Mouse (Mus musculus) neural tube, embryonic 12.5 days (tissue): ENCODE results near the gene Kcnma1. TPM values are rescaled to one million over a fixed set of nuclear protein-coding genes. Genes with fewer than 3 reads are reported as not detected.

ENCODE experiments used
- ATAC-seq: fragments of 200-750 bp; cut with Nextera tagmentation; 2 replicates; pipeline ENCODE4 v1.8.0; 2017; ENCODE audit warnings: low read depth, mild to moderate bottlenecking, moderate TSS enrichment, moderate library complexity; ENCODE audit not compliant: low FRiP score
- H3K27ac ChIP-seq: fragments of 300-500 bp; sonication (generic); 2 replicates; pipeline ENCODE4 v1.5.1; 2016
- H3K27me3 ChIP-seq: fragments of 300-500 bp; sonication (generic); replicated peaks from 2 replicates; pipeline ENCODE4 v1.6.1; 2016; ENCODE audit warnings: mild to moderate bottlenecking
- H3K36me3 ChIP-seq: fragments of 300-500 bp; sonication (generic); 2 replicates; pipeline ENCODE4 v1.6.1; 2016; ENCODE audit warnings: mild to moderate bottlenecking
- H3K4me1 ChIP-seq: fragments of 300-500 bp; sonication (generic); 2 replicates; pipeline ENCODE4 v1.6.1; 2016
- H3K4me2 ChIP-seq: fragments of 300-500 bp; sonication (generic); replicated peaks from 2 replicates; pipeline ENCODE4 v1.6.1; 2016; ENCODE audit warnings: mild to moderate bottlenecking
- H3K4me3 ChIP-seq: fragments of 300-500 bp; sonication (generic); 2 replicates; pipeline ENCODE4 v1.5.1; 2016
- H3K9ac ChIP-seq: fragments of 300-500 bp; sonication (generic); 2 replicates; pipeline ENCODE4 v1.6.1; 2016; ENCODE audit warnings: mild to moderate bottlenecking
- H3K9me3 ChIP-seq: fragments of 300-500 bp; sonication (generic); 2 replicates; pipeline ENCODE4 v1.6.1; 2016; ENCODE audit warnings: mild to moderate bottlenecking
- WGBS: fragments of 180-500 bp; shearing (Covaris S2); methylation state at CpG from one replicate; pipeline ENCODE4 v1.1.7; 2016; 5-methylcytosine and 5-hydroxymethylcytosine counted together
- polyA plus RNA-seq: library from polyadenylated mRNA; unstranded; fragments of >200 nt; fragmentation: Nextera tagmentation; extraction: Ambion mirVana; gene quantifications from 2 replicates; pipeline ENCODE4 v1.2.1, GENCODE M21; 2016

Gene Kcnma1
- polyA plus RNA-seq, 1 experiment from 2014 or later, result 6.5 TPM

DNA sequence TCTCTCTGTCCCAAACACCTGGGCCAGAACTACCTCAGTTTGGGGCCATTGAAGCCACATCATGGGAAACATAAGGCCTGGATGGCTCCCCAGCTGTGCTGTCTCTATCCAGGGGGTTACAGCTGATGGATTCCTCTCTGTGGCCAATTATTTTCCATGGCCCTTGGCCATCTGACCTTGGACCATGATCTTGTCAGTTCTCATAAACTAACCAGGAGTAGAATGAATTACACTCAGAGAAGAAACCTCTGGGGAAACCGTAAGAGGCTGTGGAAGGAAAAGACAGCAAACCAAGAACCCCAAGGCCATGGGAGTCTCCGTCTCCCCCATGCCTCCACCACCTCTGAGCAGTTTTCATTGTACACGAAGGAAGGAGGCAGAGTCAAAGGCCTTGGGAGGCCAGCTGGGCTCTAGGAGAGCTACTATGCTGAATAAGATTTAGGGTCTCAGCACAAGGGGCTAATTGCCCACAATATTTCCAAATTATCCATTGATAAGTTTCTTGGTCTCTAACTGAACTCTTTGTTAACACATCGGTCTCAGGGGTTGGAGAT is 491.6 kb downstream of the Kcnma1 start:
- ATAC-seq, result no peak
- Histone ChIP-seq H3K27me3 (no peaks in the 10 kb centered on the region), H3K36me3 (no peaks in the 10 kb centered on the region), H3K9me3 (no peaks in the 10 kb centered on the region), H3K9ac (no peak overlapping the region), H3K4me2 (no peak overlapping the region), H3K27ac (no peak overlapping the region), H3K4me1 (0 out of 2 replicates have a peak, but pooled peaks cover 3% of the 10 kb centered on the region), H3K4me3 (no peak overlapping the region)
- 67% methylated on average over 4 of the region's 4 CpGs for WGBS

DNA sequence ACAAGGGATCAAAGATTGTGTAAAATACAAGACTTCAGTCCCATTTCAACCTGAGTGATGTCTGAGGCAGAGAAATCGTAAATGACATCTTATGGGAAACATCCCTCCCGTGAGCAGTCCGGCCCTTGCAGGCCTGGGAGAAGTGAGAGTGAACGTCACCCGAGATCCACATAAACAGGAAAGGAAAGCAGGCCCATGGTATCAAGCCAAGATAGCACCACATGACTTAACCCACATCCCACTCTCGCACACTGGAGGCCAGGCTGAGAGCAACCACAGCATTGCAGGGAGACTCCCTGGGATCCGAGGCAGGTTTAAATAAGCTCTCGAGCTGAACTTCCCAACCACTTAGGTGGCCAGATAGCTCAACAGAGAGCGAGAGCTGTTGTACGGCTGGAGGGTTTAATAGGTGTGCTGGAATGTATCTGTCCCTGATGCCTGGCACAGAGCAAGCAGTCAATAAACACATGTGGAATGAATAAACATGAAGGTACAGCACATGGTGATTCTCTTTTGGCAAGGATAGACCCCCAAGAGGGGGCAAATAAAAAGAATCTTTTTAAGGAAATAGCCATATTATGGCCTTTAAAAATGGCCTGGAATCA is 493.1 kb downstream of the Kcnma1 start:
- H3K9me3 ChIP-seq, result no peaks in the 10 kb centered on the region
- H3K9ac ChIP-seq, result no peak overlapping the region
- no peak for ATAC-seq
- no peaks in the 10 kb centered on the region for H3K36me3 ChIP-seq
- H3K27me3 ChIP-seq, result no peaks in the 10 kb centered on the region
- H3K4me2 ChIP-seq, result no peak overlapping the region
- WGBS, result 75% methylated on average over 10 of the region's 10 CpGs
- no peak overlapping the region for H3K27ac ChIP-seq
- H3K4me1 ChIP-seq, result 0 out of 2 replicates have a peak, but pooled peaks cover 3% of the 10 kb centered on the region
- no peak overlapping the region for H3K4me3 ChIP-seq

DNA sequence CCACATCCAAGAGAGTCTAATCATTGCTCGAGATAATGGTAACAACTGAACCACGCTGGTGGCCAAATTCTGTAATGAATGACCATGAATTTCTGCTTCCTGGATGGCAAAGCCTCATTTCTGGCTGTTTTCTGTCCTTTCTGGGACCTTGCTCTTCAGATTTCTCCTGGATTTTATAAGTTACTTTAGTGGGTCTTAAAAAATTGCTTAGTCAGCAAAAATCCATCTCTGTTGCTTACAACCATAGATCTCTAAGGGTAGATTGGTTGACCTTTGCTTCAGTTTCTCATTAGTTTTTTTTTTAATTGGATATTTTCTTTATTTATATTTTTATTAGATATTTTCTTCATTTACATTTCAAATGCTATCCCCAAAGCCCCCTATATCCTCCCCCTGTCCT is 496.9 kb downstream of the Kcnma1 start:
- no peak overlapping the region for H3K27ac ChIP-seq
- no peak overlapping the region for H3K4me3 ChIP-seq
- no peak overlapping the region for H3K9ac ChIP-seq
- 88% methylated on average over 2 of the region's 2 CpGs for WGBS
- ATAC-seq, result no peak
- no peaks in the 10 kb centered on the region for H3K9me3 ChIP-seq
- H3K27me3 ChIP-seq, result no peaks in the 10 kb centered on the region
- no peaks in the 10 kb centered on the region for H3K36me3 ChIP-seq
- no peaks in the 10 kb centered on the region for H3K4me1 ChIP-seq
- H3K4me2 ChIP-seq, result no peak overlapping the region

DNA sequence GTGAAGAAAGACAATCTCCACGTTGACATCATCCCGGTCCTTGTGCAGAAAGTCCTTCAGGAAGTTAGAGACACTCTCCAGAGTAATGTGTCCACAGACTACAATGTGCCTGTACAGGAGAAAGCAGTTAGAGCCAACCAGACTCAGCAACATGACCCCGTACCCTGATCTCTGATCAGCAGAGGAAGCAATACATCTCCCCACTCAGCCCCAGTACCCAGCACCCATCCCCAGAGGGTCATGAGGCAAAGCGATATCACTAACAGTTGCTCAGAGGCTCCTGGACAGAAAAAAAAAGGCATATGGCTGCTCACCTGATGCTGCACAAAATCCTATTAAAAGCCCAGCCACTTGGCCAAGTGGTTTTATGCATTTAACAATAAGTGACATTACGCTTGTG is 504.5 kb downstream of the Kcnma1 start:
- 81% methylated on average over 5 of the region's 5 CpGs for WGBS
- no peak for ATAC-seq
- no peaks in the 10 kb centered on the region for H3K9me3 ChIP-seq

DNA sequence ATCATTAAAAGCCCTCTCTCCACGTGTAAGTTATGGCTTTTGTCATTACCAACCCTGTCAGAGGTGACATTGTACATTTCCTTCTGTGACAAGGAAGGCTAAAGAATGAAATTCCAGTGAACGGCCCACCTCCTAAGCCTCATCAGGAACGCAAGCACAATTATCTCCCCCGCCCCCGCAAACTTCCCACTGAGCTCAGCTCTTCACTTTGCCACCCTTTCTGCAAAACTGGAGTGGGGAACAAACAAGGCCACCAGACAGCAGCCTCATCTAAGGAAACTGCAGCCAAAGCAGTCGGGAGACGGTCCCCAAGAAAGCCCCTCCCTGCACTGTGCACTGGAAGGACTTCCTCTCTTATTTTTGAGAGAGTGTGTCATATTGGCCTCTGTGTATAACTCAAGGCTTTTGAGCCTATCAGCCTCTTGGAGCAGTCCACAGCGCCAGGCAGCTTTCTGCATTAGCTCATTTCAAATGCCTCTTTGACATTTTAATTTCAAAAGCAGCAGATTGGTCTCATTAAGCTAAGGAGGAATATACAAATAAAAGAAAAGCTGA is 512.0 kb downstream of the Kcnma1 start:
- H3K9me3 ChIP-seq, result no peaks in the 10 kb centered on the region
- H3K4me2 ChIP-seq, result no peak overlapping the region
- no peak overlapping the region for H3K27ac ChIP-seq
- H3K9ac ChIP-seq, result no peak overlapping the region
- H3K27me3 ChIP-seq, result no peaks in the 10 kb centered on the region
- no peaks in the 10 kb centered on the region for H3K36me3 ChIP-seq
- H3K4me1 ChIP-seq, result no peaks in the 10 kb centered on the region
- ATAC-seq, result no peak
- H3K4me3 ChIP-seq, result no peak overlapping the region
- 43% methylated on average over 8 of the region's 8 CpGs for WGBS

More for the DNA sequence above, 504.5 kb downstream of the Kcnma1 start:
- Histone ChIP-seq H3K4me2 (no peak overlapping the region), H3K4me1 (no peaks in the 10 kb centered on the region; the same call in 1 of the 2 replicates), H3K27me3 (no peaks in the 10 kb centered on the region), H3K9ac (no peak overlapping the region), H3K27ac (no peak overlapping the region), H3K4me3 (no peak overlapping the region), H3K36me3 (no peaks in the 10 kb centered on the region)

DNA sequence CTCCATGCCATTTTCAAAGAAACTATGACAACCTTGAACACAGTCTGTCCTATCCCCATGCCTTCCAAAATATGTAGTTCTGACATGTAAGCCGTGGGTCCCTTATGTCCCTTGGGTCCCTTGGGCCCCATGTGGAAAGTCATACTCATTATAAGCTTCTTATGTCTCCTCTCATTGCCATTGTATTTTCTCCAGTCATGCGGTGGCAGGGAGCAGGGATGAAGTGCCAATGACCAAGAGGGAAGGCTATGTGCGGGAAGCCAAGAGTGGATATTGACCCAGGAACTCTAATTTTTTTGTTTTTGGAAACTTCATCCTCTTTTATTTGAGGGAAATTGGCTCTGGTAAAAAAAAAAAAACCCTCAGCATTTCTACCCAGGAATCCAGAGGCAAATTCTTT is 517.5 kb downstream of the Kcnma1 start:
- Histone ChIP-seq H3K27ac (no peak overlapping the region), H3K4me3 (no peak overlapping the region), H3K9ac (no peak overlapping the region), H3K9me3 (no peaks in the 10 kb centered on the region), H3K27me3 (no peaks in the 10 kb centered on the region), H3K4me2 (no peak overlapping the region), H3K4me1 (no peaks in the 10 kb centered on the region), H3K36me3 (no peaks in the 10 kb centered on the region)
- ATAC-seq, result no peak
- 92% methylated on average over 3 of the region's 3 CpGs for whole genome bisulfite sequencing

DNA sequence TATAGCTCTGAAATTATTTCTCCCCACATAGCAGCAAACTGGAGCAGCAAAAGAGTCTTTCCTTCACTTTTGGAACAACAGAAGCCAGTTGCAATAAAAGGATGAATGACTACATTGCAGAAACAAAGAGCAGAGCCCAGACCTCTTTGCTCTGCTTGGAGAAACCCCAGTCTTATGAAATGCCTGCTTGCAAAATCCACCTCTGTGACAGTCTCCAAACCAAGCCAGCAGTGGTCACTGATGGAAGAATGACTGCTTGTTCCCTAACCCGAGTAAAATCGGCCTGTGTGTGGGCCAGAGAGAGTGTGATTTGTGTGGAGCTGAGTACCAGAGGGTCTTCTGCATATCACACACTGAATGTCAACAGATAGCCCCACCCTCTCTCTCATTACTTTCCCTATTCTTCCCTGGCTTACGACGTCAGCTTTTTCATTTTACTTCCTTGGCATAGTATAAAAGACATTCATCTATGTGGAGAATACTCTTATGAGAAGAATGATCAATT is 518.0 kb downstream of the Kcnma1 start:
- no peak for ATAC-seq
- no peaks in the 10 kb centered on the region for H3K9me3 ChIP-seq
- no peaks in the 10 kb centered on the region for H3K36me3 ChIP-seq
- H3K4me3 ChIP-seq, result no peak overlapping the region
- H3K27ac ChIP-seq, result no peak overlapping the region
- no peak overlapping the region for H3K4me2 ChIP-seq
- no peaks in the 10 kb centered on the region for H3K27me3 ChIP-seq
- WGBS, result 75% methylated on average over 4 of the region's 4 CpGs
- H3K9ac ChIP-seq, result no peak overlapping the region
- H3K4me1 ChIP-seq, result no peaks in the 10 kb centered on the region

DNA sequence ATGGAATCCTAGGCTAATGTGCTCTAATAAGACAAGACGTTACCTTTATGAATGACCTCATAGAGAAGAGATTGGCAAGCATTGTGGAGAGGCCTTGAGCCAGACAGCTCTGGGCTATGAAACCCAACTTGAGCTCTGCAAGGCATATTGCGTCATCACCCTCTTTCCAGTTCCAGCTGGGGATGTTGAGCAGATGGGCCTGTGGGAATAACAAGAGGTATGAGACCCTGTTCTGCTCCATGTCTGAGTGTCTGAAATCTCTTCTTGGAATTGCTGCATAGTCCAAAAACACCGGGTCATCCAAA is 519.8 kb downstream of the Kcnma1 start:
- no peaks in the 10 kb centered on the region for H3K36me3 ChIP-seq
- H3K27me3 ChIP-seq, result no peaks in the 10 kb centered on the region
- H3K4me2 ChIP-seq, result no peak overlapping the region
- H3K27ac ChIP-seq, result no peak overlapping the region
- H3K9me3 ChIP-seq, result no peaks in the 10 kb centered on the region
- 86% methylated on average over 3 of the region's 3 CpGs for WGBS
- no peaks in the 10 kb centered on the region for H3K4me1 ChIP-seq
- ATAC-seq, result no peak
- no peak overlapping the region for H3K4me3 ChIP-seq
- H3K9ac ChIP-seq, result no peak overlapping the region

DNA sequence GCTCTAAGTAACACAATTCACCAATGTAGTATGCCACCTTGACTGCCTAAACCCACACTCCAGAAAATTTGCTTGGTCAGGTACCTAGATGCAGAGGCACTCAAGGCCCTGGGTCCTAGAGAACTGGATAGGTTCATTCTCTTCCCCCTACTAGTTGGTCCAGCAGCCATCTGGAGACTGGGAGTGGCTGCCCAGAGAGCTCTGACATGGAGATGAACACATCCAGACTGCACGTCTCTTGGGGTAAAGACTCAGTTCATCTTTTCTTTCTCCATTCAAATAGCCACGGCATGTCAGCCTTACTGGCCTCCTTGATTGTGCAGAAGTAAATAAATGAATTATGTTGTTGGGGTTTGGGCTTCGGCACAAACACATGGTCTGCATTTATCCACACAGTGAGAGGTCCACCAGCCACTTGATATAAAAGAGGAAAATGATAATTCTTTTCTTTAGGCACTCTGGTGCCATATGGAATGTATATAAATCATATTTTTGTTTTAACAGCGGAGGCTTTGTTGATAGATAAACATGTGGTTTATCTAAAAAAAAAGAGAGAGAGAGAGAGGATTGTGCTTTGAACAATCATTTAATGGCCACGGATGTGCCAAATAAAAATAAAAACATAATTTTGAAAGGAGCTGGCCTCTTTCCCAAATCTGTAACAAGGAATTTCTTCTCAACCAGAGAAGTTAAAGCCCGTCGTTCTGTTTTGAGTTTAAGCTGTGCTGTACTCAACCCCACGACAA is 520.4 kb downstream of the Kcnma1 start:
- Histone ChIP-seq H3K4me1 (no peaks in the 10 kb centered on the region), H3K36me3 (no peaks in the 10 kb centered on the region), H3K4me3 (no peak overlapping the region), H3K27ac (no peak overlapping the region), H3K9ac (no peak overlapping the region), H3K27me3 (no peaks in the 10 kb centered on the region), H3K9me3 (no peaks in the 10 kb centered on the region), H3K4me2 (no peak overlapping the region)
- ATAC-seq, result no peak
- WGBS, result 87% methylated on average over 8 of the region's 8 CpGs

DNA sequence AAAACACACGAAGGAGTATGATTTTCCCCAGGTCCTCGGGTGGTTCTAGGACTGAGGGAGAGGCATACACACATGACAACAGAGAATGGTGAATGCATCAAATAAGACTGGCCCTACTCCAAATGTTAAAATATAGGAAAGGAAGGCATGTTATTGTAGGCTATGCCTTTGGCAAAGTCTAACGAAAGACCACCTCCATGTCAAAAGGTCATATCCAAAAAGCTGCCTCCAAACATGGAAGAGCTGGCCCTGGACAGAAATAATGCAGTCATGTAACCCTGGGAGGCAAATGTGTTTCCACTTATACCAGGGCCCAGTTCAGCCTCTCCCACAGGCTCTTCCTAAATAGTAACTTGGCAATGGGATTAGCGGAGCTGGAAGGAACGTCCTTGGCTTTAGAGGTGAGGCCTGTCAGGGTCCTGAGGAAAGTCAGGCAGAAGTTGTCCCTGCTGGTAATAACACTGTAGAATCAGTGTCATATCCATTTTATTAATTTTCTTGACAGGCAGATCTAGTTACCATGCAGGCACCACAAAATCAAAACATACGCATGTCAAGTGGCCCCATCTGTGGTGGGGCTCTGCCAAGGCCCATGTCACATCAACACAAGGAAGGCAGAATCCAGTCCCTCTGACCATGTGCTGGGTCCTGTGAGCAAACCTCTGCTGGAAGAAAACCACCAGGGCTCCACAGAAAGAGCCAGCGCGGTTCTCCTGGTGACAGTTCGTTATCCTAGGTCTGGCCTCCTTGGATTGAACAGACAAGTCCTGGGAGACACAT is 521.5 kb downstream of the Kcnma1 start:
- Histone ChIP-seq H3K27me3 (no peaks in the 10 kb centered on the region), H3K36me3 (no peaks in the 10 kb centered on the region), H3K9me3 (no peaks in the 10 kb centered on the region), H3K4me1 (no peaks in the 10 kb centered on the region), H3K4me3 (no peak overlapping the region), H3K27ac (no peak overlapping the region), H3K9ac (no peak overlapping the region), H3K4me2 (no peak overlapping the region)
- 95% methylated on average over 9 of the region's 9 CpGs for WGBS
- no peak for ATAC-seq

DNA sequence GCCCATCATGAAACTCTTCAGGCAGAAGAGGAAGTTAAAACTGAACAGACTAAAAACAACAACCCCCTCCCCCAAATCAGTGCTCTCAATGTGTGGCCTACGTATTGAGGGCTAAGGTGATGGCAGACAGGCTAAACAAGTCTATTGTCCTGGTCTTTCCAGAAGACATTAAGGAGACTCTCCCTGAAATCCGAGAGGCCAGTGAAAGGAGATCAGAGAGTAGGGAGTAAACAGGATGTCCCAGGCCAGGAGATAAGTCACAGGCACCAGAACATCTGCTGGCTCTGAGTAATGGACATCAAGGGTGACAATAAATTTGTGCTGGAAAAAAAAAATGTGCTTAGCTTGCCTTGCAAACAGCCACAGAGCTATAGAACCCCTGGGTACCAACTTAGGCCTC is 522.9 kb downstream of the Kcnma1 start:
- H3K27me3 ChIP-seq, result no peaks in the 10 kb centered on the region
- H3K4me1 ChIP-seq, result no peaks in the 10 kb centered on the region
- H3K9ac ChIP-seq, result no peak overlapping the region
- no peak overlapping the region for H3K4me2 ChIP-seq
- WGBS, result 38% methylated on average over 2 of the region's 2 CpGs
- no peaks in the 10 kb centered on the region for H3K36me3 ChIP-seq
- no peak for ATAC-seq
- H3K27ac ChIP-seq, result no peak overlapping the region
- H3K9me3 ChIP-seq, result no peaks in the 10 kb centered on the region
- no peak overlapping the region for H3K4me3 ChIP-seq

DNA sequence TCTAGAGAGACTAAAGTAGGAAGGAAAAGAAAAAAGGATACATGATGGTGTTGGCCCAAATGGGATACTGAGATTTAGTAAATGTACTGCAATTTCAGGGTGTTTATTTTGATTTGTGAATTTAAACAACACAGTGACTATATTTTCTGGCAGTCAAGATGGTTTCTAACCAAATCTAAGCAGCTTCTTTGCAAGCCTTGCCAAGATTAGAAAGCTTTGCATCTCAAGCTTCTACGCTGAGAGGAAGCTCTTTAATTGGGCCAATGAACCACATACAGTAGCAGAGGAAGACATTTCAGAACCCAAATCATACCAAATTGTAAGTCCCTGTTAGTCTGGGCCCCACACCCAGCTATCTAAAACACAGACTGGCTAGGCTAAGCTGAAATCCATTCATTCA is 527.6 kb downstream of the Kcnma1 start:
- WGBS, result 95% methylated on average over 1 of the region's 1 CpGs
- Histone ChIP-seq H3K27ac (no peak overlapping the region), H3K4me2 (no peak overlapping the region), H3K36me3 (no peaks in the 10 kb centered on the region), H3K4me1 (no peaks in the 10 kb centered on the region), H3K9me3 (no peaks in the 10 kb centered on the region), H3K9ac (no peak overlapping the region), H3K27me3 (no peaks in the 10 kb centered on the region), H3K4me3 (no peak overlapping the region)
- ATAC-seq, result no peak
